Mouse (Mus musculus) spleen, postnatal 36 days (tissue): ENCODE results near the gene Vmn1r183.
"Not testable (repeated sequence)": the region's sequence is repeated elsewhere in the genome, so short reads cannot be mapped to it uniquely, and the experiment has no call there.

Experiments used
- DNase-seq, 2 experiments: peaks; one replicate each; pipeline ENCODE4 v3.0.0; 2022; ENCODE audit warnings: low spot score in 2 of 2, mixed read lengths in 1 of 2

Gene Vmn1r183

DNA sequence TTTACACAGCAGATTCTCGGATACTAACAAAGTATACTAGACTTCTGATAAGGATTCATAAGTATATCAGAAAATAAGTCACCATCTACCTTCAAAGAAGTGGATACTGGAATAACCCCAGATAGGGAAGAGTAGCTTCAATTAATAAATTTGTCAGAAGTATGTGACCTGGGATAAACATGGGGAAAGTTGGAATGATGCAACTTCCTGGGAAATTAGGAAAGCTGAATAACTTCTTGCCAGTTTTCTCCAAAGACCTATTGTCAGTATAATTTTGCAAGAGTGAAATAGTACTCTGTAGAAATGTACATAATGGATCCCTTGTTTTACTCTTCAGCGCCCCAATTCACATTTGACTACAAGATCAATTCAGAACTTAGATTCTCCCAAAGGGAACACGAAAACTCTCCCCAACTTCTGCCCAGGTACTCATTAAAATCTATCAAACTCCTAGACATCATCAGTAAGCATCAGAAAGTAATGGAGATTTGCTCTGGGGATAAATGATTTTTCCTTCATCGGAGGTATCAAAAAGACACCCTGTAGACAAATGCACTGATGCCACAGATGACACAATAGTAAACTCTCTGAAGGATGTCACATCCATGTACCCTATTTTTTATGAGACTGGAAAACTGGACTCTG is at the start of gene Vmn1r183:
Vmn1r183 (plus strand) TSS at position 595 of the 645 bp plus-strand sequence.
- DNase-seq: no peak

DNA sequence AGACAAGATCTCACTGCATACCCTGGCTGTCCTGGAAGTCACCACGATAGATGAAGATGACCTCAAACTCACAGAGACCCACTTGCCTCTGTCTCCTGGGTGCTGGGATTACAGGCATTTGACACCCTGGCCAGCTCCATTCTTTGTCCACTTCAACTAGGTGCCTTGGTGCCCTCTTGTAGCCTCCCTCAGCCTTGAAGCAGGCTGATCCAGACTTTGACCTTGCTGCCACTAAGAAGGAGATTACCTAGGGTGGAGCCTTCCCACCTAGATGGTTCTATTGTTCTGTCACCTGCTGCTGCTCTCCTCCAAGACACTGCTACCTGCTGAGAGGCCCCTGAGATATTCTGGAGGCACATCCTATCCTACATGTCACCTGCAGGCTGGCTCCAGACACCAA is 21.4 kb downstream of the Vmn1r183 start:
- DNase-seq: not testable (repeated sequence)

DNA sequence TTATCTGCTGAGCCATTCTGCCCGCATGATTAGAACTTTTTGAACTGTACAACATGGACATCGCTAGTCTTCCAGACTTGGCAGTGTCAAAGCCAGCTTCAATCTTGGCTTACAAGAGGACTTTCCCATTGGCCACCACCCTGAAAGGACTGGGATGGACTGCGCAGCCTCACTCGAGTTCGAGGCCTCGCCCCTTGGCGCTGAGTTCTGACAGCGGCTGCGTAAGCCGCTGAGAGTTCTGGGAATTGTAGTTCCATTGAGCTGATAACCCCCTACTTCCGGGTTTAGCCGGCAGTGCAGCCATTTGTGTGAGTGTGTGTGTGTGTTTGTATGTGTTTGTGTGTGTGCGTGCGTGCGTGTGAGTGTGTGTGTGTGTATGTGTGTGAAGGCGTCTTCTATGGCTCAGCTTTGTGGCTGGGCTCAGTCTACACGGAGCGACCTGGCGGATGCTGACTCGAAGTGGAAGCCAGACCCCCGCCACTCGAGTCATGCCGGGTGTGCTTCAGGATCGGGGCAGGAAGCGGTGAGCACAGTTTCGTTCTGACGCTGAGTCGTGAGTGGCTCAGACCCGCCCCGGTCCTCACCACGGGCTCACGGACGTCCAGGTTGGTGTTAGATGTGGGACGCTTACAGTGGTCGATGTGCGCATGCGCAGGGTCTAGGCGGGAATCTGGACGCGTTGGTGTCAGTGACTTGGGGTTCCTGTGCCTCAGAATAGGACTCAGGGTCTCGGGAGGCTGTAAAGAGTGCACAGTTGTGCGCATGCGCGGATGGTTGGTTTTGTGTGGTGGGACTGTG is 28.8 kb downstream of the Vmn1r183 start, which contains the start of gene Zfp180:
Zfp180 (plus strand) TSS at position 291 of the 798 bp plus-strand sequence.
- DNase-seq: peak; percentile 94 to 96

DNA sequence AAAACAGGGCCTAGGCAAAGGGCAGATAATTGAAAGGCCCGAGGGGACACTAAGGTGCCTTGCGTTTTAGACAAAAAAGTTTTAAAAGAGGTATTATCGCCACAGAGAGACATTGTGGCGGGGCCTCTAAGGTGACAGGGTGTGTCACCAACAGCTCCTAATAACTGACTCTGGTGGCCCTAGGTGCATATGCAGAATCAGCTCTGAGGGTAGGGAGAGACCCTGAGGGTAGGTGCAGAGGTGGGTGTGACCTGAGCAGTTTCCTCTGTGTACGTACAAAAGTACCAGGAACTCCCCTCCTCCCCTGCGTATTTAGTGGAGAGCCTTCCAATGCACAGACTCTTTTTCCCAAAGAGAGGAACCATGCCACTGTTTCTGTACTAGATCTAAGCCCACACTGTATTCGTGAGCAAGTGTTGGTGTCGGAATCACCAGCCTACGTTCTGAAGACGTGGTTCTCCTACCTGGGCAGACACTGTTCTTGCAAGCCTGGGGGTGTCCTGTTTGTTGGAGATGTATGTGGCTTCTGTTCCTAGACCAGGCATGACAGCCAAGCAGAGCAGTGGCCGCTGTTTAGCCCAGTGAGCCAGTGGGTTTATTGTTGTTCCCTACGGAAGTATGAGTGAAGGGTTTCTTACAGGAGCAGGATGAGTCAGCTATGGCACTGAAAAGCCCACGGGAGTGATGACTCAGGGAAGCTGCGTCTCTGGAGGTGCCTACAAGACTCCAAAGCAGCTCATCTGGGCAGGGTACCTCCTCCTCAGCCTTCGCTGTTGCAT is 29.6 kb downstream of the Vmn1r183 start:
- DNase-seq: no peak

DNA sequence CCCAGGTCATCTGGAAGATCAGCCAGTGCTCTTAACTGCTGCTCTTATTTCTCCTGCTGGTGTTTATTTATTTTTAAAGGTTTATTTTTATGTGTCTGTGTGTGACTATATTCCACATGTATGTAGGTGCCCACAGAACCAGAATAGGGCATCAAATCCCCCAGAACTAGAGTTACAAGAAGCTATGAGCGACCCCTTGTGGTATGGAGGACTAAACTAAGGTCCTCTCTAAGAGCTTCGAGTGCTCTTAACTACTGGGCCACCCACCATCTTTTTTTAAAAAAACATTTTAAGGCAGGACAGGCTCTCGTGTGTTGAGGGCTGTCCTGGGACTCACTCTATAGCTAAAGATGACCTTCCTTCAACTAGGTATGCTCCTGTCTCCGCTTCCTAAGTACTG is 33.8 kb downstream of the Vmn1r183 start:
- no peak for DNase-seq

DNA sequence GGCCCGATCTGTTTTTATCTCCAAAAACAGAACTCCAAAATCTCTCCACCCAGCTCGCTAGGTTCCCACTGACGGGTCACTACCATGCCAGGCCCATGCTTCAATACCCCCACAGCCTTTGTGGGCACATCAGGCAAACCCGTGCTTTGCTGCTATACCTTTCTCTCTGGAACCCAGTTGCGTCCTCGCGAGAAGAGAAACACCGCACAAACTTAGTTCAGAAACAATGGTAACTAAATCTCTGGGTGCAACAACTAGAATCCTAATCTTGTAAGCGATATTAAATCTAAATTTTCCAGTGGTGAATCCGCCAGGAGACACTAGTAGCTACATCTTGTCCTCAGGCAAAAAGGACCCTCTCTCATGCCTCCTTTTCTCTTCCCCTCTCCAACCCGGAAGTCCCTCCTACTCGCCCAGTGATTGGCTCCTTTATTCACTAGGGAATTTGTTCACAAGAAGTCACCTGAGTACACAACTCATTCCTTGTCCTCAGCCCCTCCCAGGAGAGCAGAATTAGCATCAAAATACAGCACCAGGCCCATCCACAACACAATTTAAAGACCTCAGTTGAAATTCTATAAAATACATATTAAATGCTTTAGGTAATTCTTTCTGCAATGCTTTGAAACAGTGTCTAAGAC is 34.6 kb downstream of the Vmn1r183 start:
- DNase-seq: no peak

GRCm38 (mm10) chr7:24104403-24104802 is 51.3 kb downstream of the Vmn1r183 start:
- no peak for DNase-seq

GRCm38 (mm10) chr7:24105144-24105703 is 52.2 kb downstream of the Vmn1r183 start:
- DNase-seq: no peak

- no peak for DNase-seq
Observed at GRCm38 (mm10) chr7:24110839-24111238, 57.8 kb downstream of the Vmn1r183 start.

- no peak for DNase-seq
Observed at GRCm38 (mm10) chr7:24111772-24112155, 58.7 kb downstream of the Vmn1r183 start.

DNA sequence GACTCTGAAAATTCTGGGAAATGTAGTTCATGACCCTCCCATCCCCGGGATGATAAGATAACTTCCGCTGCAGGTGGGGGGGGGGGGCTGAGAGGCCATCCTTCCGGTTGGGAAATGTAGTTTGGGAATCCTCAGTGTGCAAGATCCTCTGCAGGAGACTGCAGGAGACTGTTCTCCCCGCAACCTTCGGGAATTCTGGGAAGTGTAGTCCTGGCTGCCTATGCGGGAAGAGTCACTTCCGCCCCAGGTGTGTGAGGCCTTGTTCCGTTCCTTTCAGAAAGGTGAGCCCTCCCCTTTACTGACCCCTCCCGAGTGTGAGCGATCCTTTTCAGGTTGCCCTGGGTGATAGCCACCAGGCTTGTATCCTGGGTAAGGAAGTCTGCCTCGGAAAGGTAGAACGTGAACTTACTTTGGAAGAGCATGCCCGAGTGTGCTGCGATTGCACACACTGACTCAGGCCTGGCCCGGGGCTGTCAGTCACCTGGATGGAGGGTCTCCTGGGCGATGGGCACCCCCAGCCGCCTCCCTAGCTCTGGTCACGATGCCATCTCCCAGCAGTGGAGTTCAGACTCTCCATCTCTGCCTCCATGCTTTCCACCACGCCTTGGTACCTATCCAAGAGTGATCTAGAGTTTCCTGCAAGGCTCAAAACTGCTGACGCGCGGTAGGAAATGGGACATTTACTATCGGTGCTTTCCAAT is 59.3 kb downstream of the Vmn1r183 start, which contains the start of gene Zfp112:
Zfp112 (plus strand) TSS at position 159 of the 701 bp plus-strand sequence.
- no peak for DNase-seq

- DNase-seq: no peak
Observed at GRCm38 (mm10) chr7:24113001-24113400, 59.9 kb downstream of the Vmn1r183 start.
